Mouse (Mus musculus): ENCODE data around the gene Dnm1.
"Not testable (repeated sequence)": the region's sequence is repeated elsewhere in the genome, so short reads cannot be mapped to it uniquely, and the experiment has no call there.

Dnm1 gene

DNA sequence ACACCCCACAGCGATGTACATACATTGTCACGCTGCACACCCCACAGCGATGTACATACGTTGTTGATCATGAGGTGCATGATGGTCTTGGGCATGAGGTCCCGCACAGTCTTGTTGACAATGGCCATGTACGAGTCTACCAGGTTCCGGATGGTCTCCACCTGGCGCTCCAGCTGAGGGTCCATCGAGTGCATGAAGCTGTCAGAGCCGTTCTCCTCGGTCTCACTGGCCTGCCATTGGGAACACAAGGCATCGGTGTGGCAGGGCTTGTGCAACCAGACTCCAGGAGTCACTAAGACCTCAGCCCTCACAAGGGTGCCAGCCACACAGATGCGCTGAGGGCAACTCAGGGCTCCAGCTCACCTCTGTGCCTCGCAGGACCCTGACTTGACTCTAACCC, 38.3 kb downstream of the Dnm1 start:
- DNase-seq (ENCODE audit: low read depth, low spot score) = no peak

DNA sequence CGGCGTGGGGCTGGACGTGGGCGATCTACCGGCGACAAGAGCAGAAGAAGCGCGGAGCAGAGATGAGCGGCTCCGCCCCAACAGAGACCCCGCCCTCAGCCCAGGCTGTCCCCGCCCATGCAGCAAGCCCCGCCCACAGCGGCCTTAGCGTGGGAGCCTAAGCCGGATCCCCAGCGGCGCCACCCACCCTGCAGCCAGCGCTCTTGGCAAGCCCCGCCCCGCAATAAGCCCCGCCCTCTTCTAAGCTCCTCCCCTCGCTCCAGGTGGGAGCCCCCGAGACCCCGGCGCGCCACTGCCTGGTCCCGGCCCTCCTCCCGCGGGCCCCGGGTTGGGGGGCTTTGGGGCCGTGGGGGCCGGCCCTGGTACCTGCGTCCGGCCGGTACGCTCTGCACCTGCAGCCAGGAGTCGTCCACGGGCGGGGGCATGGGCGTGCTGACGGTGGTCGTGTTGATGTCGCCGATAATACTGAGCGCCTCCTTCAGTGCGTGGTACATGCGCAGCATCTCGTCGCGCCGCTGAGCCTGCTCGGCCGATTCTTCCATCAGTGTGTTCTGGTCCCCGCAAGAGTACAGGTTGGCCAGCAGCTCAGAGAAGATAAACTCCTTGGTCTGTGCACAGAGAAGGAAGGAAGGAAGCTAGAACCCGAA, 40.7 kb downstream of the Dnm1 start:
- DNase-seq (ENCODE audit: low read depth, low spot score) = peak; percentile 96

GRCm38 (mm10) chr2:32311443-32312317, 41.5 kb downstream of the Dnm1 start:
- DNase-seq (ENCODE audit: low read depth, low spot score) = no peak

GRCm38 (mm10) chr2:32310096-32310845, 42.9 kb downstream of the Dnm1 start:
- no peak for DNase-seq (ENCODE audit: low read depth, low spot score)

- no peak for DNase-seq (ENCODE audit: low read depth, low spot score)
Observed at GRCm38 (mm10) chr2:32308870-32309568, 44.1 kb downstream of the Dnm1 start.

GRCm38 (mm10) chr2:32307941-32308760, 45.0 kb downstream of the Dnm1 start:
- DNase-seq (ENCODE audit: low read depth, low spot score) = peak; percentile 79

DNA sequence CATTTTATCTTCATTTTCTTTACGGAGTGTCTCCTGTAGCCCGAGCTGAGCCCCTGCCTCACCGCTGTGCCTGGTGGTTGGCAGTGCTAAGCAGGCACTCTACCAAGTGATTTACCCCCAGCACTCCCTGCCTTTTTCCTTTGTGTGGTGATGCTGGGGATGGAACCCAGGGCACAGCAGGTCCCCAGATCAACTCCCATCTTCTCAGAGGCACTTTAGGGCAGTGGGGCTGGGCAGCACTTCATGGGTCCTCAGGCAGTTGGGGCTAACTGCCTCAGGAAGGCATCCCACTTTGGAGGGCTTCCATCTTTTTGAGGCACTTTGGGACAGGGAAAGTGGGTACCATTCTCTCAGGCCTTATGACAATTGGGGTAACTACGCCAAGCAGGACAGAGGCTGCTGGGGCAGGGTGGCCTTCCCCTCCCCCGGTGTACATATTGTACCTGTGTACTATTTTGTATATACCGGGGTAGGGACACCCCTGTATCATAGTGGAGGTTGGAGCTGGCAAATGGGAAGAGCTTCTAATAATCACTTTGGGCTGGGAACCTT, 45.8 kb downstream of the Dnm1 start:
- DNase-seq (ENCODE audit: low read depth, low spot score) = no peak

GRCm38 (mm10) chr2:32306176-32306575, 47.0 kb downstream of the Dnm1 start:
- no peak for DNase-seq (ENCODE audit: low read depth, low spot score)

GRCm38 (mm10) chr2:32305668-32306067, 47.5 kb downstream of the Dnm1 start:
- DNase-seq (ENCODE audit: low read depth, low spot score) = no peak

- peak; percentile 78 for DNase-seq (ENCODE audit: low read depth, low spot score)
Observed at GRCm38 (mm10) chr2:32304145-32304832, 48.8 kb downstream of the Dnm1 start.

DNA sequence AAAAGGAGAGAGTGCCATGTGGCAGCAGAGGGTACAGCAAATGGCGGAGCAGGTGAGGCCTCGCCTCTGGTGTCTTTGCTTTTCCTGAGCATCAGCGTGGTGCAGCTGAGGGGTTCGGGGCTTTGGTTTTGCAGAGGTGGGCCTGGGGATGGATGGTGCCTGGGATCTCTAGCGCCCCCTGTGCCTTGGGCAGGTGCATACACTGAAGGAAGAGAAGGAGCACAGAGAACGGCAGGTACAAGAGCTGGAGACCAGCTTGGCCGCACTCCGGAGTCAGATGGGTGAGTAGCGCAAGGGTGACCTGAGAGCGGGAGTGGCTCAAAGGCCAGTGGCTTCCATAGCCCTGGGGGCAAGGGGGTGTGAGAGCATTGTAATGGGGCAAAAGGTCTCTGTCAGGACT, 50.2 kb downstream of the Dnm1 start:
- DNase-seq (ENCODE audit: low read depth, low spot score) = peak; percentile 28

GRCm38 (mm10) chr2:32299469-32299868, 53.7 kb downstream of the Dnm1 start:
- DNase-seq (ENCODE audit: low read depth, low spot score) = no peak

GRCm38 (mm10) chr2:32295842-32296241, 57.3 kb downstream of the Dnm1 start:
- DNase-seq (ENCODE audit: low read depth, low spot score) = not testable (repeated sequence)

- no peak for DNase-seq (ENCODE audit: low read depth, low spot score)
Observed at GRCm38 (mm10) chr2:32295285-32295684, 57.9 kb downstream of the Dnm1 start.

GRCm38 (mm10) chr2:32294348-32294747, 58.8 kb downstream of the Dnm1 start:
- no peak for DNase-seq (ENCODE audit: low read depth, low spot score)

DNA sequence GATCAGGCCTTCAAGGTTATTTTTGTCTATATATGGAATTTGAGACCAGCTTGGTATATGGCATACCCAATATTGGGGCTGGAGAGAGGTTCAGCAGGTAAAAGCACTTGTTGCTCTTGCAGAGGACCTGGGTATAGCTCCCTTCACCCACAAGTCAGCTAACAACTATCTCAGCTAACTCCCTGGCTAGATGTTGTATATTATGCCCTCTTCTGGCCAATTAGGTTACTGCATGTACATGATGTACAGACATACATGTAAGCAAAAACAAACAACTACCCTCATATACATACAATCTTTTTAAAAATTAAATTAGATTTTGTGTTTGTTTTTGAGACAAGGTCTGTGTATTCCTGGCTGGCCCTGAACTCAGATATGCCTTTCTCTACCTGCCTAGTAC, 63.6 kb downstream of the Dnm1 start:
- peak; percentile 80 for DNase-seq (ENCODE audit: low read depth, low spot score)

DNA sequence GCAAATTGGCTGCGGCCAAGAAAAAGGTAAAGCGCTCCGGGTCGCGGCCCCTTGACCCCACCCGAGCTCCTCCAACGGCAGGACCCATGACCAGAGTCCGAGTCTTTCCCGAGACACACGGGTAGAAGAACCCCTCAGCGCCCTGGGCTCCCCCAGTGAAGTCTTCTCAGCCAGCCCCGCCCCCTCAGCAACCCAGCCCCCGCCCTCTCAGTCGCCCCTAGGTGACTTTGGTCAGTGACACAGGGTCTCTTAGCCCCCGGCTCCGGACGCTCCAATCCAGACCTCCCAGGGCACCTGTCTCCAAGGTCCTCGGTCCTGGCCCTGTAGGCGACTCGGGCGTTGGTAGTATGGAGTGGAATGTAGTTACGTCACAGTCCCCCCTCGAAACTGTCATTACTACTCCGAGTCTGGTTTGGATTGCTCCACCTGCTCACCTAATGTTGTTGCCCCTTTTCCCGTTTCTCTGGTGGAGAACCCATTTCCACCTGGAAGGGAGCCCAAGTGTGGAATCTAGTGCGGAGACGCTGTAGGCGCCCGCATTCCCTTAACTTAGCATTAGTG, 64.7 kb downstream of the Dnm1 start:
- no peak for DNase-seq (ENCODE audit: low read depth, low spot score)

- DNase-seq (ENCODE audit: low read depth, low spot score) = peak; percentile 100
Observed at GRCm38 (mm10) chr2:32287923-32288367, 65.2 kb downstream of the Dnm1 start, which contains the start of gene Swi5. TSS of gene Swi5 (minus strand) at chr2:32288075.

DNA sequence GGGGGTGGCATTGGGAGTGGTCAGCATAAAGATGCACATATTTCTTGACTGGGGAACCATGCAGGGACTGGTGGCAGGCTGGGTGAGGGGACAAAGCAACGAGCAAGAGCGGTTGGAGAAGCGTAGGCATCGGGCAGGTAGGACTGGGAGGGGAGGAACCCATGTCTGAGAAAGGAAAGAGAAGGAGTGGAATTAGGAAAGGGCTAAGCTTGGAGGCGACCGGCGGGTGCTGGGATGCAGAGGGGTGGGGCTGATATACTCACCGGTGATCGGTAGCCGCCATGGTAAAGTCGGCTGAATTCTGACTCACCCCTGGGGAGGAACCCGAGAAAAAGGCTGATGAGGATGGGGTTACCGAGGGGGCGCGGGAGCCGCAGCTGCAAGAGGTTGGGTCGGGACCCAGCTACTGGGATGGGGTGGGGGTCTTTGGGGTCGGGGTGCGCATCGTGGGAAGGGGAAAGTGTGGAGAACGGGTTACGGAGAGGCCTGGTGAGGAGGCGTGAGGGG, 65.8 kb downstream of the Dnm1 start, which contains the start of gene Golga2:
Gene Golga2 (plus strand): TSS at position 51 of the 507 bp plus-strand sequence.
- peak; percentile 69 for DNase-seq (ENCODE audit: low read depth, low spot score)

All from ZHBTc4 (cell line).